Mouse (Mus musculus) ovary, postnatal 36 days (tissue): ENCODE data around the gene Ccl21b.
"Not testable (repeated sequence)": the region's sequence is repeated elsewhere in the genome, so short reads cannot be mapped to it uniquely, and the experiment has no call there.

Experiments used
- DNase-seq: peaks from one replicate; pipeline ENCODE4 v3.0.0; 2022; ENCODE audit warnings: low spot score, mixed read lengths

The Ccl21b gene

GRCm38 (mm10) chr4:42255467-42255866 lies at the start of gene Ccl21b:
TSS of gene Ccl21b (plus strand) at chr4:42255767.
- DNase-seq: not testable (repeated sequence)

DNA sequence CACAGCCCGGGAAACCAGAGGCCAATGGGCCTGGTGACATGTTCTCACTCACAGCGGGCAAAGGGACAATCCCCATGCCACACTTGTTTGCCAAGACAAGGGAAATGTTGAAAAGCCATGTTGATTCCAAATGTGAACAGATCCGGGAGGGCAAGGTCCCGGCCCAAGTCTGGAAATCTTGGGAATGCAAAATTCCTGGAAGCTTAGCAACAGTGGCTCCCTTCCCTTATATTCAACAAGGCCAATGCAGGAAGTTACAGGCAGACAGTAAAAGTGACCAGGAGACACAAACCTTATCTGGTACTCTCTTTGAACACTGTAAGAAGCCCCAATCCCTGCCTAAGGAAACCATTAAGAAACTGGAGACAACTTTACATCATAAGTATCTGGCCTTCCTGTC lies 15.2 kb upstream of the Ccl21b start, which contains the start of gene Gm10600:
TSS of gene Gm10600 (plus strand) at position 301 of the 400 bp plus-strand sequence.
- DNase-seq: not testable (repeated sequence)

DNA sequence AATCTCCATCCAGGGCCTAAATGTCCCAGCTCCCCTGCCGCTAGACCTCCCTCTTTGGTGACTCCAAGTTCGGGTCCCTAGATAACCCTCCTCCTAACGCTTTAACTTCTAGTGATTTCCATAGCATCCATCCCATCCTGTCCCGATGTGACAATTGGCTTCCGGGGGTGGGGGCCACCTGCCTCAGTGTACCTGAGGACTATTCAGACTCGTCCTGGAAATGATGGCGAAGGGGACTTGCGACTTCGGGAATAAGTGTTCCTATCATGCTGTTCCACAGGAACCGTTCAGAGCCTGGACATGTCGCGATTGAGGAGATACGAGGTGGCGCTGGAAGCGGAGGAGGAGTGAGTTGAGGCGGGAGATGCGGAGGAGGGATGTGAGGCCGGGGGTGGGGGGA lies 38.4 kb downstream of the Ccl21b start, which contains the start of gene Gm21953:
TSS of gene Gm21953 (plus strand) at position 301 of the 400 bp plus-strand sequence.
- not testable (repeated sequence) for DNase-seq
